Mouse (Mus musculus): ENCODE data around the gene Fkbpl.

- TF ChIP-seq CTCF (IDR thresholded peaks at IDR 0.05; ENCODE audit: low read depth): no peak
- no peak for TF ChIP-seq EP300 (IDR thresholded peaks at IDR 0.05; ENCODE audit: low read depth)
These were observed 44.3 kb downstream of the Fkbpl start for GRCm38 (mm10) chr17:34688889-34689288.
